Mouse (Mus musculus) adrenal gland, postnatal 36 days (tissue): ENCODE results near the gene Uhrf1. TPM values are rescaled to one million over a fixed set of nuclear protein-coding genes. Genes with fewer than 3 reads are reported as not detected.

ENCODE experiments used
- DNase-seq, 2 experiments: peaks; one replicate each; pipeline ENCODE4 v3.0.0; 2021; ENCODE audit warnings: mixed read lengths in 1 of 2
- total RNA-seq, 2 experiments: library from RNA; stranded (reverse); gene quantifications; 2 replicates each; pipeline ENCODE4 v1.2.3; 2021

Uhrf1 gene
- total RNA-seq, 2 experiments from 2014 or later, result 5.9 to 9.4 TPM

DNA sequence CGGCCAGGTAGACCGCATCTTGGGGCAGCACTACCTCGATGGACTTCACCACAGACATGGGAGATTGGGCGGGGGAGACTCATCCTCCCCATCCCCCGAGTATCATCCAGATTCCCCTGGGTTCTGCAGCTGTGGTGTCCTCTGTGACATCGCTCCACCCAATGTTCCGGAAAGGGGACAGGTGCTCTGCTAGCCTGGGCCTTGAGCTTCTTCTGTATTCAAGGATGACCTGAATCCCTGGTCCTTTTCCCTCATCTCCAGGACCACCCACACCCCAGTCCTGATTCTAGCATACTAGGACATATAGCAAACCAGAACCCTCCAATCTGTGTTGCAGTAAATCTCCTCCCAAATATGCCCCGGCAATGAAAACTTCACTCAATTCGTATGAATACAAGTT lies 2.9 kb upstream of the Uhrf1 start, which contains the start of gene Arrdc5:
Gene Arrdc5 (minus strand): TSS at position 101 of the 400 bp plus-strand sequence.
- no peak for DNase-seq

DNA sequence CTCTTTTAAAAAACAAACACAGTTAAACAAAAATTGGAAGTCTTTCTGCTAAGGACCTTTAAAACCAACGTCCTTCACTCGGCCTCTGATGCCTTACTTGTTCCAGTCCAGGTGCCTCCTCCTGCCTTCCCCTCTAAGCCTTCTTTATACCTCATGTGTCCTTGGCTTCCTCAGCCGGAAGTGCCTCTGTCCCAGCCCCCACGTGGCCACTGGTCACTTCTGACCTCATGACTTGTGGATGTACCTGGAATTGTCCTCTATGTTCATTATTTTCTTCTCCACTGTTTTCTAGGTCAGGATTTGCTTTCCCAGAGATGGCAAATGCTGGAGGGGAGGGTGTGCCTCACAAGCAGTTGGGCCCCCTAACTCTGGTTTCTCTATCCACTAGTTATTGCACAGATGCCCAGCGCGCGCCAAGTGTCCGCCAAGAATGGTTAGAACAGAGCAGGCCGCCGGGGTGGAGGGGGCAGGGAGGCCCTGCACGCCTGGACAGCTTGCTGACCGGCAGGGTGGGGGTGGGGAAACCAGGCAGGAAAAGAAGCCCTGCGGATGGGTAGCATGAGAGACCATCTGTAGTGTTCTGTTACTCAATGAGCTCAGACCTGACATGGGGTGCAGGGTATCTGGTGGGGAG lies 641 bp upstream of the Uhrf1 start:
- DNase-seq, result peak; percentile 54 to 73

DNA sequence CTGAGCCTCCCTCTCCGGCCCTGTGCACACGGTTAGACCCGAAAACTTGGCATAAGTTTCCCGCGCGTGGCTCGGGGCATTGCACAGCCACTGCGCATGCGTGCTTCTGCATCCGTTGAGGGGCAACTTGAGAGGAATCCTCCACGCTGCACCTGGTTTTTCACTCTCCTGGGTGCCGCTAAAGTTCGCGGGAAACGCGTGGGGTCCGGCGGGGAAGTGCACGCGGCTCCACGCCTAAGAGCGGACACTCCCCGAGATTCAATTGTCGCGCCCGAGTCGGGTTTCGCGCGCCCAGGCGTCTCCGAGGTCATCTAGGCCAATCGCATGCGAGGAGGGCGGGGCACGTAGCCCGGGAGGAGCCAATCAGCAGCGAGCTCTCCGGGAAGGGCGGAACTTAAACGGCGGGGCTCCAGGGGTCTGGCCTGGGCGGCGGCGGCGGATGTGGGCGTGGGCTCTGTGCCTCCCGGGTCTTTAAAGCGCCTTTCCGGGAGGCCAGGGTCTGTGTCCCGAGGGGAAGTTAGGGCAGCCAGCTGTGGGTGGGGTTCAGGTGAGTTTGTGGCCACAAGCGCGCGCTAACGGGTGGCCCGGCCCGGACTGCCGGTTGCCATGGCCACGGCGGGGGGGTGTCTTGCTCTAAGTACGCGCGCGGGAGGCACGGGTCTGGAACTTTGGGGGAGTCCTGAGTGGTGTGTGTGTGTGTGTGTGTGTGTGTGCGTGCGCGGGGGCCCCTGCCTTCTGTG lies 896 bp downstream of the Uhrf1 start:
- peak; percentile 96 to 98 for DNase-seq

DNA sequence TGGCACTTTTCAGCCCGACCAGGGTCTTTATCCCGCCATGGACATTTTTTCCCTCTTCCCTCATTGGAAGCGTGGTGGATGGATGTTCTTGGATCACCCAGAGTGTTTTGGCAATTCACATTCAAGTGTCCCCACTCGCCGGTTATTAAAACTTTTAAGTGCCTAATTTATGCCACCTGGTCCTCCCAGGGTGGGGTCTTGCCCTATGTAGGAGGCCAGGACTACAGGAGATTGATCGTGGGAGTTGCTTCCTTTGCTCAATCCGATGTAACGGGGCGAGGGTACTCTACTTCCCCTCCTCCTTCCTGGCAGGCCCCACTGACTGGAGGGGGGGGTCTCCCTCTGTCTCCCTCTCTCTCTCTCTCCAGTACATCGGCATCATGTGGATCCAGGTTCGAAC lies 1.6 kb downstream of the Uhrf1 start:
- no peak for DNase-seq

DNA sequence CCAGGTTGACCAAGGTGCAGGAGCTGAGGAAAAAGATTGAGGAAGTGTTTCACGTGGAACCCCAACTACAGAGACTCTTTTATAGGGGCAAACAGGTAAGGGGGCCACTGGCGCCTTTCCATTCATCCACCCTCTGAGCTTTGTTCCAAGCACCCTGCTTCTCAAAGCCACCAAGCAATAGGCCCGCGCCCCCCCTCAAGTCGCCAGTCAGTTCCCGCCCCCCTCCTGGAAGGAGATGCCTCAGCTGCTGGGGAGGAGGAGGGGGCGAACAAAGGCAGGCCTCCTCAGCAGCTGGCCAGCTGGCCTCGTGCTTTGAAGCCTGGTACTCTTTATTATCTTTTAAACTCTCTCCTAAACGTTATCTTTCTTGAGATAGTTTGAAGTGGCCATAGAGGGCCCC lies 2.0 kb downstream of the Uhrf1 start:
- no peak for DNase-seq

DNA sequence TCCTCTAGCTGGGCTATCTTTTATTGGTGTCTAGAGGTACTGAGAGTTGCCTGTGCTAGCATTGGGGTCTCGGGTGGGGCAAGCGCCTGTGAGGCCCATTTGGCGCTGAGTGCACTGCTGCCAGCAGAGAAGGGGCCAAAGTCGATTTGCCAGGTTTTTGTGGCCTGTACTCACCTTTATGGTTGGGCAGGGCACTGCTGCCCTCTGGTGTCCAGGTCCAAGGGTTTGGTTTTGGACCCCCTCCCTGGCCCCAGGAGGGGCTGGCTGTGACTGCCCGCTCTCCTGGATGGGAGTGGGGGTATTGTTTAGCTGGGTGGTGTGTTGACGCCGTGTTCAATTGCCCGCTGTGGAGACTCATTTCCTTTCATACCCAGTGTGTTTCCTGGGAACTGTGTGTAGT lies 2.7 kb downstream of the Uhrf1 start:
- peak in 1 of 2 experiments; percentile 33 for DNase-seq

DNA sequence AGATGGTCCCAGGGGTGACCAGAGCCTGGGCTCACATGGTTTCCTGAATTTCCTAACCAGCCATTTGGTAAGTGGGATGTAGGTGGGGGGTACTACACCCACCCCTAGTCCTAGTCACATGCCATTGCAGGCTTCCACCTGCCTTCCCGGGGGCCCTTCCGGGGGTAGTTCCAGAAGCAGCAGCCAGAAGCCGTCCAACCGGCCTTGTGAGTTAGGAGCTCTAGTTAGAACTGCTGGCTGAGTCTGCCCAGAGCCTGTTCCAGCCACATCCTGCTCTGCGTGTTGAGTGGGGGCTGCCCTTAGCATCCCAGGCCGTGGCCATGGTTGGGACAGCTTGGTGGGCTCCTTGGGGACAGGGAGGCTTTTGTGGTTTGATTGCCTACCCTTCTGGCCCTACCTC lies 5.0 kb downstream of the Uhrf1 start:
- no peak for DNase-seq

DNA sequence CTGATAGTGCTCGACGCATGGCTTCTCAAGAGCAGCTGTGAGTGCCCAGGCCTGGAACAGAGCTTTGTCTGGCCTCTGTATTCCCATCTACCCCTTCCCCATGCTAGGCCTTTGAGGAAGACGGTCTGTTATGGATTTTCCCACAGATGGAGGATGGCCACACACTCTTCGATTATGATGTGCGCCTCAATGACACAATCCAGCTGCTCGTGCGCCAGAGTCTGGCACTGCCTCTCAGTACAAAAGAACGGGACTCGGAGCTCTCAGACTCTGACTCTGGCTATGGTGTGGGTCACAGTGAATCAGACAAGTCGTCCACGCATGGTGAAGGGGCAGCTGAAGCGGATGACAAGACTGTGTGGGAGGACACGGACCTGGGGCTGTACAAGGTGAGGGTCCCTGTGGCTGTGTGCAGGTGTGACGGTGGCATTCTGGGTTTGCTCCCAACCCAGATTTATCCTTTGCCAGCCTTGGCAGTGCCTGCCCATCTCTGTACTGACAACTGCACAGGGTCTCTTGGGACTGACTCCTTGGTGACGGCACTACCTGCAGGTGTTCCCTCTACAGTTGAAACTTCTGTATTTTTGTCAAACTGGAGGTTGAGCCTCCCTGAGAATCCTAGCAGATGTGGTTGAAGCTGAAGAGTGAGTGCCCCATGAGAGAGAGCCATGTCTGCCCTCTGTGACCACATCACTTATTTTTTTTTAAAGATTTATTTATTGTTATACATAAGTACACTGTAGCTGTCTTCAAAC lies 6.2 kb downstream of the Uhrf1 start:
- no peak for DNase-seq

DNA sequence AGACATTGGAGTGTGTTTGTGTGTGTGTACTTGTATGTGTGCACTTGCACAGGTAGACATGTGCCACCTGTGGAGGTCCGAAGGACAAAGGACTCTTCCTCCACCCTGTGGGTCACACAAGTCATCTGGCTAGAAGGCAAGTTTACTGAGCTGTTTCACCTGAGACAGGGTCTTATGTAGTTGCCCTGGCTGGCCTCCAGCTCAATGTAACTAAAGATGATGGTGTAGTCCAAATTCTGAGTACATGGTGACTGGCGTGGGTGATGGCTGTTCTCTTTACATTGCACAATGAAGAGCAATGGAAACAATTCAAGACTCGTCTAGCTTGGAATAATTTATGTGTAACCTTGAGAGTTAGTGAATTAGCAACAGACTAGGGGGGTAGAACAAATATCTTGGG lies 21.3 kb downstream of the Uhrf1 start:
- DNase-seq, result no peak

DNA sequence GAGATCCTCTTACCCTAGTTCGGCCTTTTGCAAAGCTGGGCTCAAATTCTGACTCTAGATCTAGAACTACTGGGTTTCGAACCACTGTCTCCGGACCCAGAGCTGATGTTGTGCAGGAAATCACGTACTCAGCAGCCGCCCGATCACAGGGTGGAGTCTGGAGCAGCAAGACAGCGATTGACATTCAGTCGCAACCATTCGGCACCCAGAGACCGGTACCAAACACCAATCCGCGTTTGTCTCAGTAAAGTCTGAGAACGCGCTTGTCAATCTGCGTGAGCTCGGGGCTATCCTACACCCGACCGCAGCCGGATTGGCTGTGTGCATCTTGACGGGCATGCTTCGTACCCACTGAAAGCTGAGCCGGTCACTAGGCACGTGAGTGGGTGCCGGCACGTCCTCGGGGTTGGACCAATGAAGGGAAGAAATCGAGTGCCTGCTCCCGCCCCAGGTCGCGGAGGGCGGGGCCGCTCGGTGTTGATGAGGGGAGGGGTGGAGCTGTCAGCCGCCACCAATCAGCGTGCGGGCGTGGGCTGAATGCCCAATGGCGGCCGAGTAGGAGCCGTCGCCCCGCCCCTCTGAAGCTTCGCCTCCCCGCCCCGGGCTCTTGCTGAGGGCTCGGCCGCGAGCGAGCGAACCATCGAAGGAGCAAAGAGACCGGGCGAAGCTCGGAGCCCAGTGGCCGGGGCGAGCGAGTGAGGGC lies 22.5 kb downstream of the Uhrf1 start, which contains the start of gene Kdm4b:
Gene Kdm4b (plus strand): TSS at position 613 of the 703 bp plus-strand sequence.
- DNase-seq, result peak; percentile 99

DNA sequence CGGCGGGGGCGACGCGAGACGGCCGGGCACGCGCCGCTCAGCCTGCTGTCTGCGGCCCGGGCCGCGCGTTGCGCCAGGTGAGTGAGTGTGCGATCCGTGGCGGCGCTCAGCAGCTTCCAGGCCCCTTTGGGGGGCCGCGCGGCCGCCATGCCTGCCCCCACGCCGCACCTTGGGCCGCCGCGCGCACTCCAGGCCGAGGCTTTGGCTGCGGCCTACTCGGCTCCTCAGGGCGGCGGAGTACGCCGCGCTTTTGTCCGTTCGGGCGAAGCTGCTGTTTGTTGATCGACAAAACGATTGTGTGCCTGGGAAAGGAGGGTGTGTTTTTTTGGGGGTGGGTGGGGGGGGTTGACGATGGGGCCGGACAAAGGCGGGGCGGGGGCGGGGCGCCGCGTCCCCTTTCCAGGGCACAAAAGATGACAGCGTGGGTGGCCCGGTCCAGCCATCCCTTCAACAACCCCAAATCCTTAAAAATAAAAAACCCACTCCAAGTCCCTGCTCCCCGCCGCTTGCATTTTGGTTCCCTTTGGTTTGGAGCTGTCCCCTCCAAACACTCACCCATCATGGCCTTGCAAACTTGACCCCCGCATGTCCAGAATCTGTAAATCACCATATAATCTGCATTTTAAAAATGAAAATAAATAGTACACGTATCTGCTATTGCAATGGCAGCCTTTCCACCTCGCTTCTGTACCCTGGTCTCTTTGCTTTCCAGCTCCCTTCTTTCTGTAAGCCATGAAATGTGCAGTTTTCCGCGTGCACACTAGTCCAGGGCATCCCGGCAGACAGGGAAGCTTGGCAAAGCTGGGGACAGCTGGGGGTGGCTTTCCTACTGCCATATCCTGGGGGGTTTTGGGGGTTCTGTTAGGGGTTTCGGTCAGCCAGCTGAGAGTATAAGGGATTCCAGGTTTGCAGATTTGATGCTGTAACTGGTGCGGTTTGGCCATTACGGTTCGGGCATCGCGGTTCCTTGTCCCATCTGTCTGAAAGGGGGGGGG lies 23.3 kb downstream of the Uhrf1 start:
- DNase-seq, result peak; percentile 24 to 56

DNA sequence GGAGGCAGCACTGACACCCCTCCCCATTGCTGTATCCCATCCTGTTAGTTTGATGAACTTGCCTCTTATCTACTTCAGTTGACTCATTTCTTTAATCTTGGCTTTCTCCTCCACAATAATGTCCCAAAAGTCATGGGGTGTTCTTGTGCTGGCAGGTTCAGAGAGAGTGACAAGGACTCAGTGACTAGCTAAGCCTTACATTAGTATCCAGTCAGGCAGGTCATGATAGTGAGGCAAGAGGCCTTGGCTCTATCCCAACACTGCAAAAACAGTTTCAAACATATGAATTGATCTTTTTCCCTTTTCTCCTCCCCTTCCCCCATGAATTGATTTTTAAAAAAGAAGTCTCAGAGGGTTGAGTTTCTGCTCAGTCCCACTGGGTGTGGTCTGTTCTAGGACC lies 26.1 kb downstream of the Uhrf1 start:
- peak; percentile 50 to 55 for DNase-seq

DNA sequence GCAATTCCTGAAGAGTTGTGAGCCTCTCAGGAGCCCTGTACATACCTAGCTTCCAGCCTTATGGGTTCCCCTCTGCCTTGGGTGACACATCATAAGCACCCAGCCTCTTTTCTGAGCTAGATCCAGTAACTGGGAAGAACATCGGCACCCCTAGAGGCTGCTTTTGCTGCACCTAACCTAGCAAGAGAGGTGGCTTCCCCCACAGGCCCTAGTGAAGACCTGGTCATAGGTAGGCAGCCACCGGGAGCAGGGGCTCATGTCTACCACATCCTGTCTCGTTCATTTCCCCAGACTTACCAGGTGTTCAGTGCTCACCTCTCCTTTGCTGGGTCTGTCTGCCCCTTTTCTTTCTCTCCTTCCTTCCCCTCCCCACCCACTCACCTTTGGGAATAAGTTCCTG lies 27.2 kb downstream of the Uhrf1 start:
- no peak for DNase-seq

DNA sequence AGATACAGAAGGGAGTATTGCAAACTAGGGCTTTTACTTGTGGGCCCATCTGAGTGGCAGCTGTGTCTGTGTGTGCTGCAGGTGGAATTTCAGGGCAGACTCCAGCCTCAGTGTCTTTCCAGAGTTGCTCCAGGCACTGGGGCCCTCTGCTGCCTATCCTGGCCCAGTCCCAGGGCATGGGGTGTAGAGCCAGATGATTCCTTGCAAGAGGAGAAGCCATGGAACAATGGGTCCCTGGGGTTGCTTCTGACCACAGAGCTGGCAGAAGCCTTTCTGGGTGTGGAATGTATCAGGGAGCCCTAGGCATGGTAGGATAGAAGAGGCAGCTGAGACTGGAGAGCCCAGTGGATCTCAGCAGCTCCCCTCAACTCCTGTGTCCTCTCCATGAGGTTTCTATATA lies 28.1 kb downstream of the Uhrf1 start:
- DNase-seq, result peak; percentile 31 to 60

DNA sequence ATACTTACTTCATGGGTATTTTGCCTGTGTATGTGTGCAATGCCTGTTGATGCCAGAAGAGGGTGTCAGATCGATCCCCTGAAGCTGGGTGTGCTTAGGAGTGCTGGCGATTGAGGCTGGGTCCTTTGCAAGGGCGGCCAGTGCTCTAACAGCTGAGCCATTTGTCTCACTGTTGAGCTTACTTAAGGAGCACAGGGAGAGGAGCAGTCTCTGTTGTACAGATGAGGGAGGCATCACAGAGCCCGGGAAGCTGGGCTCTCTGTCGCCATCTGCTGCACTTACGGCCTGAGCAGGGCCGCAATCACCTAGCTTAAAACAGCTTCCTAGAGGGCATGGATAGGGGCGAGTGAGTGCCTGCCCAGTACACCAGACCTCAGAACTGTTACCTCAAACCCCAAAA lies 29.9 kb downstream of the Uhrf1 start:
- peak in 1 of 2 experiments; percentile 31 for DNase-seq

DNA sequence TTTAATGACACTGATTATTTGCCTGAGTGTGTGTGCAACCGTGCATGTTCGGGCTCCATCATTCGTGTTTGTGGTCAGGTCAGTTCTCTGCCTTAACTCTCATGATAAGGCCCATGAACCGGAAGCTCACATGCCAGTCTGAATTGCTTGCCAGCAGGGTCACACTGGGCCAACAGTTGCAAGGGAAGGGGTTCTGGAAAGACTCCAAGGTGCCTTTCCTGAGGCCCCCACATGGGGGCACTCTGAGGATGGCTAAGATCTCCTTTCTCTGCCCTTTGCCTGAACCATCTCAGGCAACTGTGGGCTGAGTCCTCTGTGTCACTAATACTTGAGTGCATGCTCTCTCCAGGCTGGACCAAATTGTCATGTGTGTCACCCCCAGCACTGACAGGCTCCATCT lies 34.1 kb downstream of the Uhrf1 start:
- peak; percentile 61 to 64 for DNase-seq

DNA sequence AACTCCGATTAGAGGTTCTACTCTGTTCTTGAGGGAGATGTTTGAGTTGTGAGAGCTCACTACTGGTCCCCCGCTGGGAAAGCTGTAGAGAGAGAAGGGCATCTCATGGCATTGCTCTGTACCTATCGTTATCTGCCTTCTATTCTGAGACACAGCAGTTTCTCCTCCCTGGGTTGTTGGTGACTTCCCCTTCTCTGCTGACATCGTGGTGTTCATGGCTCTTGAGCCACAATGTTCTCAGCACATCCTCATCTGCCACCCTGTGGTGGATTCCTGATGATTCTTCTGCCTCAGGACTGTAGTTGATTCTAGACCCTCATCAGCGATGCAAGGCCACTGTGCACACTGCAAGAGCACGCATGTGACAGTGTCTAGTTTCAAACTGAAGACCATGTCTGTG lies 34.7 kb downstream of the Uhrf1 start:
- DNase-seq, result no peak

DNA sequence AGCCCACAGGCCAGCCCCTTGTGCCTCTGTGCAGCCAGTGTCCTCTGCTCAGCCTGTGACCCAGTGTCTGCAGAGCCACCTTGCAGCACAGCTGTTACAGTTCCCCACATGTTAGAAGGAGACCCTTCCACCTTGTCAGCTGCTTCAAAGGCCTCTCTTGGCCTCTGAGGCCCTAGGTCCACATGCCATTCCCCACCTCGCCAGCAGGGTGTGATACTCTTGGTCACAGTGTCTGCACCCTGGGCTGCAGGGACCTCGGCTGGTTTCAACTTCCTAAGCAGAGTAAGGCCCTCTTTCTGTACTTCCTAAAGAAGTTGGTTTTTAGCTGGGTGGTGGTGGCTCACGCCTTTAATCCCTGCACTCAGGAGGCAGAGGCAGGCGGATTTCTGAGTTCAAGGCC lies 35.8 kb downstream of the Uhrf1 start:
- peak; percentile 47 to 60 for DNase-seq

DNA sequence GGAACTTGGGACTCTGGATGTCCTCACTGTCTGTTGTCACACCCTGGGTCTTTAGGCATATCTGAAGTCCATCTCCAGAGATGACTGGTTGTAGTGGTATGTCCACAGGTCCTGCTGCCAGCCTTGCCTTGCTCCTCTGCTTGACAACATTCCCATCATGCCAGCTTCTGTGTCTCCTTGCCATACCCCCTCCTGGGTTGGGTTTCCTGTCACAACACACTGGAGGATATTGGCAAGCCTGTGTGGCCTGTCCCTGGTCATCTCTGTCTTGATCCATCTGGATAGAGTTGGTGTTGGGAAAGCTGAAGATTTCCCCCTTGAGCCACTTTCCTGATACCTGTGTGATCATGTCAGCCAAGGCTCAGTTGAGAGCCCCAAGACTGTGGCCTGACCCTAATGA lies 37.6 kb downstream of the Uhrf1 start:
- DNase-seq, result no peak

DNA sequence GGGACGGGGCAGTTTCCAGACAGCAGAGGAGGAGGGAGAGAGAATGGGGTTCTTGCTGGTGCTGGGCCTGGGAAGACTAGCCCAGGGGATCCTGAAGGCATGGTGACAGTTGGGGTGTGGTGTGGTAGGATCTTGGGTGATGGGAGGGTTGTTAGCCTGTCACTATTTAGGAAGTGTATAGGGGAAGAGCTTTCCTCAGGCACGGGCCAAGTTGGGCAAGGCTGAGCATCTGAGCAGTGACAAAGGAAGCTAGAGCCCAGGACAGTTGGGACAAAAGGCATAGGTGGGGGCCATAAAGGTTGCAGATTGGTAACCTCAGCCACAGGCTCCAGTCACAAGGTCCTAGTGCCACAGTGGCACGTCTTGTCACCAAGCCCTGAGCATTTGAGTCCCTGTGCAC lies 40.3 kb downstream of the Uhrf1 start:
- no peak for DNase-seq

DNA sequence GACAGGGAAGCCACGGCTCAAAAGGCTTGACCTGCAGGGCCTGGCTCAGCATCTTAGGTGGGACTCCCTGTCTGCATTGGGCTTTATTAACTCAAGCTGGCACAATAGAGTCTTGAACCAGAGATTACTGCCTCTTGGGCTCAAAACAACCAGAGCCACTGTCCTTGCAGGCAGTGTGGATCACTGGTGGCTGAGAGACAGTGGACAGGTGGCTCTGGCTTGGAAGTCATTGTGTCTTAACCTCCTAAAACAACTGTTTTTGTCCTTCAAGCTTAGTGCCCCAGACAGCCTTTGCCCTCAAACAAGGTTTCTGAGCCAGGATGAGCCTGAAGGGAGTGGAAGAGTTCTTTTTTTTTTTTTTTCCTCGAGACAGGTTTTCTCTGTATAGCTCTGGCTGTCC lies 42.2 kb downstream of the Uhrf1 start:
- DNase-seq, result no peak
